Mouse (Mus musculus) embryo, embryonic 11 days (tissue): ENCODE data around the gene Ctsl.

Experiments used
- DNase-seq: peaks from one replicate; pipeline ENCODE4 v3.0.0-alpha.2; 2015

Gene Ctsl

GRCm38 (mm10) chr13:64312024-64312915 is 58.4 kb downstream of the Ctsl start, which contains the start of gene Aaed1:
TSS of gene Aaed1 (minus strand) at chr13:64312710.
- peak; percentile 94 for DNase-seq

- DNase-seq, result no peak
These were observed 59.4 kb downstream of the Ctsl start for GRCm38 (mm10) chr13:64311266-64311665.

GRCm38 (mm10) chr13:64310585-64310984 is 60.1 kb downstream of the Ctsl start:
- DNase-seq, result no peak

GRCm38 (mm10) chr13:64309842-64310241 is 60.8 kb downstream of the Ctsl start:
- no peak for DNase-seq
